In genomic region chrX:15007023-15007422, GRCm38 (mm10) we compare ENCODE assay signal across 11 mouse cellular contexts.
DNase-seq lines count a peak whose midpoint lies in the region.
"Had no signal": no experiment of that assay in that cellular context is flagged by ENCODE, and none has a peak within 500 bp of the region (broad histone marks: within the 10 kb centered on the region; RNA-seq: fewer than 3 reads in every experiment).

No protein-coding gene starts in this region.

- WGBS in midbrain, embryonic 10.5 days = 95% methylated on average over 2 of the region's 2 CpGs

- DNase-seq in right cerebral cortex, adult 2 months (ENCODE audit: low spot score in 2 of 2) = peak; percentile 7 to 14
- DNase-seq in right cerebral cortex, postnatal 4 days = no peak
- DNase-seq in frontal cortex, adult 2 months (ENCODE audit: extremely low spot score in 1 of 2, low spot score in 1 of 2) = peak; percentile 2 to 52
- DNase-seq in layer of hippocampus, adult 9-11 months = peak; percentile 4
- no peak for DNase-seq in midbrain, embryonic 10.5 days (ENCODE audit: low spot score)
- no peak for DNase-seq in testis, postnatal 10 days (ENCODE audit: low spot score)
- DNase-seq in adrenal gland, postnatal 36 days = no peak
- DNase-seq: thymus, postnatal 36 days had no signal

- no peaks in the 10 kb centered on the region; the same call in 1 of the 2 replicates for H3K9me3 ChIP-seq in midbrain, embryonic 10.5 days (replicated peaks)
- H3K9me3 ChIP-seq: embryonic facial prominence, embryonic 10.5 days; forebrain, embryonic 13.5 days had no signal

- H3K4me3 ChIP-seq in midbrain, embryonic 10.5 days = no peak overlapping the region
- H3K4me3 ChIP-seq: embryonic facial prominence, embryonic 10.5 days; forebrain, embryonic 13.5 days; myocyte had no signal

- H3K36me3 ChIP-seq in midbrain, embryonic 10.5 days = no peaks in the 10 kb centered on the region
- H3K36me3 ChIP-seq: embryonic facial prominence, embryonic 10.5 days had no signal

- no peaks in the 10 kb centered on the region for H3K4me1 ChIP-seq in midbrain, embryonic 10.5 days
- H3K4me1 ChIP-seq: embryonic facial prominence, embryonic 10.5 days; forebrain, embryonic 13.5 days had no signal

- no peak overlapping the region for H3K27ac ChIP-seq in midbrain, embryonic 10.5 days (replicated peaks)
- H3K27ac ChIP-seq: embryonic facial prominence, embryonic 10.5 days; forebrain, embryonic 13.5 days had no signal

- no peaks in the 10 kb centered on the region for H3K27me3 ChIP-seq in midbrain, embryonic 10.5 days (ENCODE audit: low read depth, poor library complexity, severe bottlenecking)
- H3K27me3 ChIP-seq: forebrain, embryonic 13.5 days had no signal

Comparison
In these comparisons a context has a peak if more than half of its experiments do, and no peak if none do; other contexts are left out.
1. DNase-seq: peak in right cerebral cortex, adult 2 months (2 of 2), frontal cortex, adult 2 months (2 of 2) and layer of hippocampus, adult 9-11 months (single experiment); none in right cerebral cortex, postnatal 4 days (single experiment), midbrain, embryonic 10.5 days (single experiment), testis, postnatal 10 days (single experiment) and adrenal gland, postnatal 36 days (0 of 2).